Mouse (Mus musculus): ENCODE results near the gene Faf2.
A peak's percentile ranks its signal among the peaks of the same experiment; 100 is the strongest.

GRCm38 (mm10) chr13:54616998-54617397 lies 4.6 kb upstream of the Faf2 start:
- TF ChIP-seq CTCF (IDR thresholded peaks at IDR 0.05; ENCODE audit: low read depth) (peak; percentile 40; the same call in 1 of the 2 replicates), EP300 (IDR thresholded peaks at IDR 0.05; ENCODE audit: low read depth) (no peak)

All from liver, embryonic 14.5 days (tissue).